ENCODE assay signal across 7 mouse cellular contexts in the genomic region with DNA sequence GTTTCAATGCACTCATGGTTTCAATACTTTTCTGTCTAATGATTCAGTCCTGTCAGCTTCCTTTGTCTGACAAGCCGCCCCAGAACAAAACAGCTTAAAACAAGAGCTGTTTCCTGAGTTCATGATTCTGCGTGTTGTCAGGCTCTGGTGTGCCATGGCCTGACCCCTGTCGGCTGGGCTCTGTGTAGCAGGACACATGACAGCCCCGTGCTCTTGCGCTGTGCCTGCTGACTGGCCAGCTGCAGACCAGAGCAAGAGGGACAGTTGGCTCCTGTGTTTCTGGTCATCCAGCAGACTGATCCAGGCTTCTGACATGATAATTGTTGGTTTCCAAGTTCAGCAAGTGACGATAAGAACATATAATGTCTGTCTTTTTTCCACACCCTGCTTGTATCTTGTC. TPM values are rescaled to one million over a fixed set of nuclear protein-coding genes. Genes with fewer than 3 reads are reported as not detected.
DNase-seq lines count a peak whose midpoint lies in the region; ATAC-seq and TF ChIP-seq lines count a peak whose summit lies in the region.

No protein-coding gene starts in this region.

- H3K9me3 ChIP-seq in midbrain, embryonic 11.5 days (ENCODE audit: control insufficient read depth, low read length) = no peaks in the 10 kb centered on the region
- H3K9me3 ChIP-seq in midbrain, embryonic 16.5 days (replicated peaks; ENCODE audit: control insufficient read depth, low read length, poor library complexity, severe bottlenecking) = no peaks in the 10 kb centered on the region

- H3K27ac ChIP-seq in midbrain, embryonic 11.5 days (ENCODE audit: low read depth, low read length) = no peak overlapping the region
- no peak overlapping the region for H3K27ac ChIP-seq in midbrain, embryonic 16.5 days (ENCODE audit: low read length)
- no peak overlapping the region for H3K27ac ChIP-seq in gastrocnemius, adult 2 months

- 43% methylated on average over 6 of the region's 6 CpGs for WGBS in midbrain, embryonic 11.5 days
- 41% methylated on average over 6 of the region's 6 CpGs for WGBS in midbrain, embryonic 16.5 days

- no peak overlapping the region for H3K9ac ChIP-seq in midbrain, embryonic 11.5 days (ENCODE audit: low read length)
- no peak overlapping the region for H3K9ac ChIP-seq in midbrain, embryonic 16.5 days (ENCODE audit: low read depth, low read length)

- H3K36me3 ChIP-seq in midbrain, embryonic 11.5 days (ENCODE audit: control insufficient read depth, insufficient read depth, low read length) = no peaks in the 10 kb centered on the region
- H3K36me3 ChIP-seq in midbrain, embryonic 16.5 days (ENCODE audit: control insufficient read depth, insufficient read depth, low read length) = no peaks in the 10 kb centered on the region

- no peak overlapping the region for H3K4me3 ChIP-seq in midbrain, embryonic 11.5 days (ENCODE audit: low read depth, low read length)
- no peak overlapping the region for H3K4me3 ChIP-seq in midbrain, embryonic 16.5 days (ENCODE audit: low read depth, low read length)
- H3K4me3 ChIP-seq in gastrocnemius, adult 2 months = no peak overlapping the region

- H3K27me3 ChIP-seq in midbrain, embryonic 11.5 days (ENCODE audit: control insufficient read depth, insufficient read depth, low read length) = no peaks in the 10 kb centered on the region
- no peaks in the 10 kb centered on the region; the same call in 1 of the 2 replicates for H3K27me3 ChIP-seq in midbrain, embryonic 16.5 days (ENCODE audit: control insufficient read depth, insufficient read depth, low read depth, low read length)

- intact Hi-C loops in gastrocnemius, adult 2 months (cut with DNase I) = no loop called here

- peak; percentile 62 for TF ChIP-seq CTCF in gastrocnemius, adult 2 months (IDR thresholded peaks at IDR 0.05)

- H3K4me1 ChIP-seq in midbrain, embryonic 11.5 days (ENCODE audit: control insufficient read depth, insufficient read depth, low read length) = peaks cover 8% of the 10 kb centered on the region
- H3K4me1 ChIP-seq in midbrain, embryonic 16.5 days (ENCODE audit: control insufficient read depth, insufficient read depth, low read length) = peaks cover 11% of the 10 kb centered on the region

- H3K4me2 ChIP-seq in midbrain, embryonic 11.5 days = no peak overlapping the region
- no peak overlapping the region for H3K4me2 ChIP-seq in midbrain, embryonic 16.5 days (ENCODE audit: low read length)

- 0 out of 2 replicates have a peak, but pooled peaks have one; percentile 46 for ATAC-seq in midbrain, embryonic 11.5 days (ENCODE audit: low FRiP score)
- ATAC-seq in midbrain, embryonic 16.5 days = no peak

- peak; percentile 87 for DNase-seq in midbrain, embryonic 11.5 days (ENCODE audit: low spot score, missing footprints)
- DNase-seq in adrenal gland, adult (ENCODE audit: inconsistent age in 2 of 2, low spot score in 1 of 2) = peak; percentile 33 to 65
- peak; percentile 61 for DNase-seq in gastrocnemius, adult 2 months
- peak; percentile 63 for DNase-seq in kidney, adult 9 months
- DNase-seq in mesoderm, embryonic 11.5 days (ENCODE audit: low read depth, low spot score) = peak; percentile 57
- peak; percentile 17 for DNase-seq in yolk sac, embryonic 10.5 days (ENCODE audit: low spot score)

RNA-seq across cellular contexts. Expression of gene Tmem238l, which starts 26.4 kb away (rescaled TPM):
- not detected in 2 replicates for polyA plus RNA-seq in midbrain, embryonic 11.5 days (2014; fragmentation: Nextera tagmentation; extraction: Ambion mirVana)
- polyA plus RNA-seq in midbrain, embryonic 16.5 days (2015; fragmentation: Nextera tagmentation; extraction: Ambion mirVana) = not detected in 2 replicates
- total RNA-seq in gastrocnemius, adult 2 months (2021) = not detected

RNA-seq across cellular contexts. Expression of gene Tmem220, which starts 42.2 kb away (rescaled TPM):
- 0.92 and 1.4 TPM in 2 replicates for polyA plus RNA-seq in midbrain, embryonic 11.5 days (2014; fragmentation: Nextera tagmentation; extraction: Ambion mirVana)
- 0.47 and 0.89 TPM in 2 replicates for polyA plus RNA-seq in midbrain, embryonic 16.5 days (2015; fragmentation: Nextera tagmentation; extraction: Ambion mirVana)
- 1 to 10 TPM in 1 of 2 experiments, under 1 TPM in 1; 0.66 to 1.3 TPM for total RNA-seq in gastrocnemius, adult 2 months (2021)

Comparison
In these comparisons a context has a peak if more than half of its experiments do, and no peak if none do; other contexts are left out.
1. DNase-seq: peak in every context shown above with its lines; median percentile 87 in midbrain, embryonic 11.5 days; 63 in kidney, adult 9 months; 61 in gastrocnemius, adult 2 months; 57 in mesoderm, embryonic 11.5 days; 49 in adrenal gland, adult; 17 in yolk sac, embryonic 10.5 days.